Mouse (Mus musculus) midbrain, embryonic 15.5 days (tissue): ENCODE results near the gene Slf2. TPM values are rescaled to one million over a fixed set of nuclear protein-coding genes. Genes with fewer than 3 reads are reported as not detected.
A peak's percentile ranks its signal among the peaks of the same experiment; 100 is the strongest.

Source experiments
- ATAC-seq: fragments of 200-750 bp; cut with Nextera tagmentation; replicated peaks from 2 replicates; pipeline ENCODE4 v1.8.0; 2017; ENCODE audit warnings: moderate TSS enrichment
- H3K27ac ChIP-seq: fragments of 300-500 bp; sonication (generic); 2 replicates; pipeline ENCODE4 v1.5.1; 2015; ENCODE audit warnings: mild to moderate bottlenecking, inconsistent platforms
- H3K27me3 ChIP-seq: fragments of 300-500 bp; sonication (generic); replicated peaks from 2 replicates; pipeline ENCODE4 v1.6.1; 2015; ENCODE audit warnings: inconsistent platforms
- H3K36me3 ChIP-seq: fragments of 300-500 bp; sonication (generic); replicated peaks from 2 replicates; pipeline ENCODE4 v1.6.1; 2015; ENCODE audit warnings: inconsistent platforms
- H3K4me1 ChIP-seq: fragments of 300-500 bp; sonication (generic); 2 replicates; pipeline ENCODE4 v1.6.1; 2015; ENCODE audit warnings: inconsistent platforms
- H3K4me2 ChIP-seq: fragments of 300-500 bp; sonication (generic); 2 replicates; pipeline ENCODE4 v1.6.1; 2015; ENCODE audit warnings: inconsistent platforms, mild to moderate bottlenecking, moderate library complexity
- H3K4me3 ChIP-seq: fragments of 300-500 bp; sonication (generic); 2 replicates; pipeline ENCODE4 v1.5.1; 2015; ENCODE audit warnings: mild to moderate bottlenecking, inconsistent platforms
- H3K9ac ChIP-seq: fragments of 300-500 bp; sonication (generic); 2 replicates; pipeline ENCODE4 v1.6.1; 2015; ENCODE audit warnings: mild to moderate bottlenecking, inconsistent platforms
- H3K9me3 ChIP-seq: fragments of 300-500 bp; sonication (generic); 2 replicates; pipeline ENCODE4 v1.6.1; 2016; ENCODE audit warnings: inconsistent platforms
- WGBS: fragments of 180-500 bp; shearing (Covaris S2); methylation state at CpG from one replicate; pipeline ENCODE4 v1.1.7; 2015; ENCODE audit warnings: mixed read lengths; 5-methylcytosine and 5-hydroxymethylcytosine counted together
- polyA plus RNA-seq: library from polyadenylated mRNA; unstranded; fragments of >200 nt; fragmentation: Nextera tagmentation; extraction: Ambion mirVana; gene quantifications from 2 replicates; pipeline ENCODE4 v1.2.1, GENCODE M21; 2015

Gene Slf2
- 27.8 and 33.0 TPM in 2 replicates for polyA plus RNA-seq

- Histone ChIP-seq H3K9me3 (no peaks in the 10 kb centered on the region), H3K9ac (peak within 1 kb of the TSS; percentile 89), H3K36me3 (peaks cover 8% of the 10 kb centered on the region; the same call in 1 of the 2 replicates), H3K4me2 (peak within 1 kb of the TSS; percentile 68), H3K4me3 (peak within 1 kb of the TSS; percentile 97), H3K4me1 (peaks cover 20% of the 10 kb centered on the region), H3K27me3 (peaks cover 3% of the 10 kb centered on the region; the same call in 1 of the 2 replicates), H3K27ac (peak within 1 kb of the TSS; percentile 86)
- WGBS, result under 1% methylated on average over 55 of the region's 55 CpGs
- peak; percentile 99 for ATAC-seq
Observed at GRCm38 (mm10) chr19:44930744-44931453, at the start of gene Slf2. Gene Slf2 (plus strand): TSS chr19:44931151.

GRCm38 (mm10) chr19:44882552-44883024, 48.4 kb upstream of the Slf2 start:
- no peaks in the 10 kb centered on the region for H3K36me3 ChIP-seq
- under 1% methylated on average over 31 of the region's 31 CpGs for WGBS
- peak overlapping the region; percentile 33 for H3K4me3 ChIP-seq
- no peaks in the 10 kb centered on the region for H3K9me3 ChIP-seq
- peak overlapping the region; percentile 15; the same call in 1 of the 2 replicates for H3K27ac ChIP-seq
- H3K27me3 ChIP-seq, result peaks cover 61% of the 10 kb centered on the region
- peaks cover 9% of the 10 kb centered on the region for H3K4me1 ChIP-seq
- H3K9ac ChIP-seq, result peak overlapping the region; percentile 43
- peak; percentile 60; the same call in 1 of the 2 replicates for ATAC-seq
- H3K4me2 ChIP-seq, result peak overlapping the region; percentile 68

- no peak overlapping the region for H3K9ac ChIP-seq
- WGBS, result 30% methylated on average over 3 of the region's 3 CpGs
- no peak for ATAC-seq
- H3K4me3 ChIP-seq, result no peak overlapping the region
- H3K27ac ChIP-seq, result no peak overlapping the region
- peaks cover 71% of the 10 kb centered on the region for H3K27me3 ChIP-seq
- H3K36me3 ChIP-seq, result no peaks in the 10 kb centered on the region
- H3K9me3 ChIP-seq, result no peaks in the 10 kb centered on the region
- H3K4me1 ChIP-seq, result peaks cover 9% of the 10 kb centered on the region
- no peak overlapping the region for H3K4me2 ChIP-seq
Observed at GRCm38 (mm10) chr19:44884331-44884730, 46.6 kb upstream of the Slf2 start.

- H3K4me1 ChIP-seq, result peaks cover 9% of the 10 kb centered on the region
- no peak overlapping the region for H3K9ac ChIP-seq
- H3K27me3 ChIP-seq, result peaks cover 75% of the 10 kb centered on the region
- WGBS, result 25% methylated on average over 3 of the region's 3 CpGs
- H3K4me3 ChIP-seq, result no peak overlapping the region
- H3K36me3 ChIP-seq, result no peaks in the 10 kb centered on the region
- H3K4me2 ChIP-seq, result no peak overlapping the region
- ATAC-seq, result no peak
- no peaks in the 10 kb centered on the region for H3K9me3 ChIP-seq
- H3K27ac ChIP-seq, result no peak overlapping the region
Observed at GRCm38 (mm10) chr19:44886475-44886874, 44.5 kb upstream of the Slf2 start.

GRCm38 (mm10) chr19:44887679-44888235, 43.2 kb upstream of the Slf2 start:
- ATAC-seq, result no peak
- 19% methylated on average over 7 of the region's 7 CpGs for WGBS
- H3K27me3 ChIP-seq, result peaks cover 85% of the 10 kb centered on the region

GRCm38 (mm10) chr19:44889548-44889947, 41.4 kb upstream of the Slf2 start:
- Histone ChIP-seq H3K4me3 (no peak overlapping the region), H3K4me2 (no peak overlapping the region), H3K9ac (no peak overlapping the region), H3K4me1 (no peaks in the 10 kb centered on the region), H3K27me3 (peaks cover 90% of the 10 kb centered on the region), H3K9me3 (no peaks in the 10 kb centered on the region), H3K36me3 (no peaks in the 10 kb centered on the region), H3K27ac (no peak overlapping the region)
- ATAC-seq, result no peak
- WGBS, result 14% methylated on average over 6 of the region's 6 CpGs

More at GRCm38 (mm10) chr19:44887679-44888235, 43.2 kb upstream of the Slf2 start:
- Histone ChIP-seq H3K4me2 (no peak overlapping the region), H3K9ac (no peak overlapping the region), H3K4me1 (peaks cover 3% of the 10 kb centered on the region; the same call in 1 of the 2 replicates), H3K27ac (no peak overlapping the region), H3K4me3 (no peak overlapping the region), H3K36me3 (no peaks in the 10 kb centered on the region), H3K9me3 (no peaks in the 10 kb centered on the region)

- Histone ChIP-seq H3K9me3 (no peaks in the 10 kb centered on the region), H3K36me3 (no peaks in the 10 kb centered on the region), H3K27me3 (peaks cover 89% of the 10 kb centered on the region), H3K4me2 (no peak overlapping the region), H3K9ac (no peak overlapping the region), H3K4me3 (no peak overlapping the region), H3K27ac (no peak overlapping the region), H3K4me1 (no peaks in the 10 kb centered on the region)
- no peak for ATAC-seq
- 45% methylated on average over 15 of the region's 15 CpGs for WGBS
Observed at GRCm38 (mm10) chr19:44891446-44891845, 39.5 kb upstream of the Slf2 start.

- ATAC-seq, result peak; percentile 39; the same call in 1 of the 2 replicates
- Histone ChIP-seq H3K9me3 (no peaks in the 10 kb centered on the region), H3K4me2 (0 out of 2 replicates have a peak overlapping the region, but pooled peaks have one; percentile 2), H3K4me3 (no peak overlapping the region), H3K36me3 (no peaks in the 10 kb centered on the region), H3K9ac (no peak overlapping the region), H3K27me3 (peaks cover 86% of the 10 kb centered on the region), H3K4me1 (no peaks in the 10 kb centered on the region), H3K27ac (no peak overlapping the region)
- 37% methylated on average over 19 of the region's 19 CpGs for WGBS
Observed at GRCm38 (mm10) chr19:44893231-44893871, 37.6 kb upstream of the Slf2 start.

- 1% methylated on average over 4 of the region's 4 CpGs for WGBS
- H3K27ac ChIP-seq, result no peak overlapping the region
- H3K9me3 ChIP-seq, result no peaks in the 10 kb centered on the region
- no peak for ATAC-seq
- H3K4me2 ChIP-seq, result no peak overlapping the region
- no peaks in the 10 kb centered on the region for H3K36me3 ChIP-seq
- peaks cover 9% of the 10 kb centered on the region for H3K4me1 ChIP-seq
- no peak overlapping the region for H3K9ac ChIP-seq
- H3K4me3 ChIP-seq, result no peak overlapping the region
- H3K27me3 ChIP-seq, result peaks cover 68% of the 10 kb centered on the region
Observed at GRCm38 (mm10) chr19:44895245-44895644, 35.7 kb upstream of the Slf2 start.

- Histone ChIP-seq H3K27me3 (peaks cover 56% of the 10 kb centered on the region), H3K9ac (no peak overlapping the region)
Observed at GRCm38 (mm10) chr19:44896450-44896849, 34.5 kb upstream of the Slf2 start.

GRCm38 (mm10) chr19:44897521-44897920, 33.4 kb upstream of the Slf2 start:
- H3K9ac ChIP-seq, result no peak overlapping the region
- H3K27ac ChIP-seq, result no peak overlapping the region
- peaks cover 46% of the 10 kb centered on the region for H3K27me3 ChIP-seq
- H3K9me3 ChIP-seq, result no peaks in the 10 kb centered on the region
- peaks cover 14% of the 10 kb centered on the region for H3K4me1 ChIP-seq
- H3K4me3 ChIP-seq, result no peak overlapping the region
- H3K36me3 ChIP-seq, result no peaks in the 10 kb centered on the region
- WGBS, result 80% methylated on average over 5 of the region's 5 CpGs
- ATAC-seq, result no peak
- no peak overlapping the region for H3K4me2 ChIP-seq

More at GRCm38 (mm10) chr19:44896450-44896849, 34.5 kb upstream of the Slf2 start:
- WGBS, result 71% methylated on average over 6 of the region's 6 CpGs
- H3K4me1 ChIP-seq, result peaks cover 14% of the 10 kb centered on the region
- H3K4me3 ChIP-seq, result no peak overlapping the region
- H3K36me3 ChIP-seq, result no peaks in the 10 kb centered on the region
- no peaks in the 10 kb centered on the region for H3K9me3 ChIP-seq
- no peak for ATAC-seq
- H3K4me2 ChIP-seq, result no peak overlapping the region
- no peak overlapping the region for H3K27ac ChIP-seq

- Histone ChIP-seq H3K27ac (no peak overlapping the region), H3K9ac (no peak overlapping the region), H3K4me2 (no peak overlapping the region), H3K4me1 (peaks cover 14% of the 10 kb centered on the region), H3K36me3 (no peaks in the 10 kb centered on the region), H3K4me3 (no peak overlapping the region), H3K27me3 (peaks cover 34% of the 10 kb centered on the region), H3K9me3 (no peaks in the 10 kb centered on the region)
- WGBS, result 42% methylated on average over 3 of the region's 3 CpGs
- no peak for ATAC-seq
Observed at GRCm38 (mm10) chr19:44898646-44899045, 32.3 kb upstream of the Slf2 start.
